Mouse (Mus musculus): ENCODE measurements around the gene Birc3.

Birc3 gene

GRCm38 (mm10) chr9:7871316-7872043 lies 1.5 kb downstream of the Birc3 start:
- in situ Hi-C loops (cut with MboI; ENCODE audit: low pct_unique_long_range_greater_than_20kb in 1 of 2, low sequenced_read_pairs in 2 of 2, unreplicated experiment in 1 of 2) = loop anchor here in 1 of 2 experiments (25.0 kb wide), 1 partner anchor 259 kb away; no protein-coding TSS in a partner anchor

DNA sequence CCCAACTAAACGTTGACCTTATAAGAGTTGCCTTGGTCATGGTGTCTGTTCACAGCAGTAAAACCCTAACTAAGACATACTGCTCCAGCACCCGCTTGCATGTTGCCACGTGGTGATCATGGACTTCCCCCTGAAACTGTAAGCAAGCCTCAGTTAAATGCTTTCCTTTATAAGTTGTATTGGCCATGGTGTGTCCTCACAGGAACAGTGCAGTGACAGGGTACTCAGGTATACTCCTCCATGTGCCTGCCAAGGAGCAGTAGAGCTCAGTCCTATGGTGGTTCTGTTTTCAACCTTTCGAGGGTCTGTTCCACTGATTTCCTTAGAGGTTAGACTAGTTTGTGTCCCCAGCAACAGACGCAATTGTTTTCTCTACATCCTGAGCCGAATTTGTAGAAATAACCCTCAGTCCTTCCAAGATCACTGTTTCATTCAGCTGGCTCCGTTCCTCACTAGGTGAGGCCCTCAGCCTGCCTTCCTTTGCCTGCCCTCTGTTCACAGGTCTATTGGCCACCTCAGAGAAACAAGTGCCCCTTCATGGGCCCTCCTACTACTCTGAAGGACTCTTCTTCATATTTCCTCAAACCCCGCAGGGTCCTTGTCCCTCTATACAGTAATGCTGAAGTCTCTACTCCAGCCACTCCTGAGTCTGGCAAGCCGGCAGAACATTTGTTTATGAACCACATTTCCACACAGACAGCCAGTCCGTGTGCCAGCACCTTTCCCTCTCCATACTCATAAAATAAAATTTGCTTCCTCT lies 2.2 kb downstream of the Birc3 start:
- in situ Hi-C loops (cut with MboI; ENCODE audit: low pct_unique_long_range_greater_than_20kb in 1 of 2, low sequenced_read_pairs in 2 of 2, unreplicated experiment in 1 of 2) = loop anchor here in 1 of 2 experiments (25.0 kb wide), 1 partner anchor 258 kb away; no protein-coding TSS in a partner anchor

DNA sequence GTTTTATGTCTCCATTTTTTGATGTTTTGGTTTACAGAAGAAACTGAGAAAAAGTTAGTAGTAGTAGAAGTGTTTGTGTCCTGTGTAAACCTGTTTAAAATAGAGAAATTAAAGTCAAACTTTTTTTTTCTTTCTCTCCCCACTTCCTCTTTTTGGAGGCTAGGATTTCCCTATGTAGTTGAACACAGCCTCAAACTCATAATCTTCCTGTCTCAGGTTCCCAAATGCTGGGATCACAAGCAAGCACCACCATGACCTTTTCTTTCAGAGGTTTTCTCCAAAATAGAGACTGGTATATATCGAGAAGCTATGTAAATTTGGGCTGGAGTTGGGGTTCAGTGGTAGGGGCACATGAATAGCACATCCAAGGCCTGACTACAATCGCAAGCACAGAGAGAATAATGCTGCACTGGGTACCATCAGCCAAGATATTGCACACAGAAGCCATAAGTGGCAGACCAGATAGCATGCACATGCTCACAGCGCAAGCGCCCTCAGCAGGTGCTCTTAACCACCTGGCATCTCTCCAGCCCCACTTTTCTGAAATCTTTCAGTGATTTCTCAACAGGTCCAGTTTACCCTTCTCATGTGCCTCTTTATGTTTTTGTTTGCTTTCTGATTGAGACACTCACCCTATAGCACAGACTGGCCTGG lies 4.0 kb downstream of the Birc3 start:
- in situ Hi-C loops (cut with MboI; ENCODE audit: low pct_unique_long_range_greater_than_20kb in 1 of 2, low sequenced_read_pairs in 2 of 2, unreplicated experiment in 1 of 2) = loop anchor here in 1 of 2 experiments (25.0 kb wide), 1 partner anchor 257 kb away; no protein-coding TSS in a partner anchor

GRCm38 (mm10) chr9:7867981-7868380 lies 5.0 kb downstream of the Birc3 start:
- in situ Hi-C loops (cut with MboI; ENCODE audit: low pct_unique_long_range_greater_than_20kb in 1 of 2, low sequenced_read_pairs in 2 of 2, unreplicated experiment in 1 of 2) = loop anchor here in 1 of 2 experiments (25.0 kb wide), 1 partner anchor 256 kb away; no protein-coding TSS in a partner anchor

DNA sequence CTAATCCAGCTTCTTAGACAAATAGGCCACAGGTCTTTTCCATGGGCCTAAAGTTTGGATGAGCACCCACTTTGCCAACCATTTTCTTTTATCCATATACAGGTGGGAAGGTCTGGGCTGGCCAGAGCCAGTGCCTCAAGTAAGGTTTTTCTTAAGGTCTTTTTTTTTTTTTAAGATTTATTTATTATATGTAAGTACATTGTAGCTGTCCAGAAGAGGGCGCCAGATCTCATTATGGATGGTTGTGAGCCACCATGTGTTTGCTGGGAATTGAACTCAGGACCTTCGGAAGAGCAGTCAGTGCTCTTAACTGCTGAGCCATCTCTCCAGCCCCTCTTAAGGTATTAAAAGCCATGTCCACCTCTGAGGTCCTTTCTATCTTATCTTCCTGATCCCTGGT lies 6.0 kb downstream of the Birc3 start:
- in situ Hi-C loops (cut with MboI; ENCODE audit: low pct_unique_long_range_greater_than_20kb in 1 of 2, low sequenced_read_pairs in 2 of 2, unreplicated experiment in 1 of 2) = loop anchor here in 1 of 2 experiments (25.0 kb wide), 1 partner anchor 255 kb away; no protein-coding TSS in a partner anchor

DNA sequence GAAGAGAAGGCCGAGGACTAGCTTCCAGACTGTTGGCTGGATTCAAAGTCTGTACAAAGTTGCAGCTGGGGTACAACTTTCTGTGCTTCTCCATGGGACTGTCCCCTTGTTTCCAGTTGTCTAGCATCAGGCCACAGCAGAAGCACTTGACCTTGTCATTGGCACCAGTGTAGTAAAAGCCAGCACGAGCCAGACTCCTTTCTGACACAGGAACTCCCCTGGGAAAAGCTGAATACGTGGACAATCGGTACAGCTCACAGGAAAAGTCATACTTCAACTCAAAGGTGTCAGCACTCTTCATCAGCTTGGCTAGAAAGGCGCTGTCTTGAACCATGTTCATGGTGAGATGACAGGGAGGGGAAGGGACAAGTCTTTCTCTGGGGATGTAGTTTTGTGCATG lies 12.0 kb downstream of the Birc3 start:
- in situ Hi-C loops (cut with MboI; ENCODE audit: low pct_unique_long_range_greater_than_20kb in 1 of 2, low sequenced_read_pairs in 2 of 2, unreplicated experiment in 1 of 2) = loop anchor here in 1 of 2 experiments (25.0 kb wide), 1 partner anchor 249 kb away; no protein-coding TSS in a partner anchor

GRCm38 (mm10) chr9:7855912-7856311 lies 17.1 kb downstream of the Birc3 start:
- in situ Hi-C loops (cut with MboI; ENCODE audit: low pct_unique_long_range_greater_than_20kb in 1 of 2, low sequenced_read_pairs in 2 of 2, unreplicated experiment in 1 of 2) = loop anchor here (10.0 to 25.0 kb wide), 2 partner anchors 141 to 244 kb away; no protein-coding TSS in a partner anchor

DNA sequence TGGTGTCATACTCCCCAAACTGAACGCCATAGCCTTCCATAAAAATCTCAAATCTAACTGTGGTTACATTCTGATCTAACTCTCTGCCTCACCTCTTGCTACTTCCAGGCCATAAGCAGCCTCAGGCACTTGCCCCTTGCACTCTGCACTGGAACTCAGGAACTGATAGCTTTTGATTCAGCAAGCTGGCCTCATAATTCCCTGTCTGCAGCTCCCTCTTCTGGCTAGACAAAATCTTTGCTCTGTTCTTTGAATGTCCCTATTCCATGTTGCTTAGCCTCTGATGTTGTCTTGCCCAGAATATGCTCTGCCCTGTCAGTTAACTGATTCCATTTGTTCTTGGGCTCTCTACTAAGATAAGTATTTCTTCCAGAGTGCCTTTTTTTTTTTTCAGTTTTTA lies 17.6 kb downstream of the Birc3 start:
- in situ Hi-C loops (cut with MboI; ENCODE audit: low pct_unique_long_range_greater_than_20kb in 1 of 2, low sequenced_read_pairs in 2 of 2, unreplicated experiment in 1 of 2) = loop anchor here (10.0 to 25.0 kb wide), 2 partner anchors 141 to 243 kb away; no protein-coding TSS in a partner anchor

DNA sequence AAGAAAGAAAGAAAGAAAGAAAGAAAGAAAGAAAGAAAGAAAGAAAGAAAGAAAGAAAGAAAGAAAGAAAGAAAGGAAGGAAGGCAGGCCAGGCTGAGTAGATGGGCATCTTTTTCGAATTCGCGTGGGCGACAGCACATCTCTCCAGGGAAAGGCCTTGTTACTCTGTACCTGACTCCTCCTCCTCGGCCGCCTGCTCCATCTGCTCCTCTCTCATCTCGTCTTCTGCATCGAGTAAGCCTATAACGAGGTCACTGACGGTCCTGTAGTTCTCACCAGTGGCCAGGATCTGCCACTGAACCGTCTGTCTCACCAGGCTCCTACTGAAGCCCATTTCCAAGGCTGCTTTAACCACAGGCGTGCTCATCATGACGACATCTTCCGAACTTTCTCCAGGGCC lies 18.8 kb downstream of the Birc3 start:
- in situ Hi-C loops (cut with MboI; ENCODE audit: low pct_unique_long_range_greater_than_20kb in 1 of 2, low sequenced_read_pairs in 2 of 2, unreplicated experiment in 1 of 2) = loop anchor here (10.0 to 25.0 kb wide), 2 partner anchors 139 to 242 kb away; no protein-coding TSS in a partner anchor

DNA sequence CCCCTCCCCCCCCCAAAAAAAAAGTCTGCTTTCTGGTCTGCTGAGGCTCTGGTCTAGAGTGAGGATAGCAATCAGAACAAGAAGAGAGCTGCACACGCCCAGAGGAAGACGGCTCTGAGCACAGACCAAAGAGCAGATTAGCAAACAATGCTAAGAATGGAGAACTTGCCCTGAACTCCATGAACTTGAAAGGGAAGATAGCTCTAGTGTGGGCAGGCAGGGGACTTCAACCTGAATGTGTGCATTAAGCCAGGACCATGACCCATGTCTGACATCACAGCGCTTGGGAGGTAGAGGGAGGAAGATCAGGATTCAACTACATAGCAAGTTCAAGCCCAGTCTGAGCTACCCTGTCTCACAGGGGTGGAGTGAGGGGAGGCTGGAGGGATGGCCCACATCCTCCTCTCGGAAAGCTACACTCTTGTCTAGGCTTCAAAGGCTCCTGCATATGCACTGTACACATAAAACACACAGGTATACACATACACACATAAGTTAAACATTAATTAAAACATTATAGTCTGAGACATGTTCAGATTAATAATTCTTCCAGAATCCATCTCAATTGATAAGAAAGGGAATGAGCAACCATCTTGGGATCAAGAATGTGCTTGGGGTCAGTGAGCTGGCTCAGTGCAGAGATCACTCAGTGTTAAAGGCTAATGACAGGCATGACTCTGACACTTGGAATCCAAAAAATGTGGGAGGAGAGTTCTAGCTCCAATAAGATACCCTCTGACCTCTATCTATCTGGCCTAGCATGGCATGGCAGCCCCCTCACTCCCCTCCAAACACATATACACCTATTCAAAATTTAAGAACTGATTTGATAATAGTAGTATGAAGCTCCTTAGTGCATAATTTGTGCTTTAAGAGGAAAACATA lies 20.4 kb downstream of the Birc3 start:
- in situ Hi-C loops (cut with MboI; ENCODE audit: low pct_unique_long_range_greater_than_20kb in 1 of 2, low sequenced_read_pairs in 2 of 2, unreplicated experiment in 1 of 2) = loop anchor here (10.0 to 25.0 kb wide), 2 partner anchors 138 to 240 kb away; no protein-coding TSS in a partner anchor

DNA sequence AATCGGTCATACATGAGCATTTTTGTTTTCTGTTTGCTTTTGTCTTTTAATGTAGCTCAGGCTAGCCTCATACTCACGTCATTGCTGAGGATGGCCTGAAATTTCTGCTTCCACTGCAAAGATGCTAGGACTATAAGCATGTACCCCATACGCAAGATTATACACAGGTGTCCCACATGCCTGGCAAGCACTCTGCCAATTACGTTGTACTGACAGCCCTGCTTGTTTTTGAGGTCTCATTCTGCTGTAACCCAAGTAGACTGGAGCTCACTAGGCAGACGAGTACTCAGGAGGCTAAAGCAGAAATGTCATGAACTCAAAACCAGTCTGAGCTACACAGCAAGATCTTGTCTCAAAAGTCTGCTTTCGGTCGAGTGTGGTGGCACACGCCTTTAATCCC lies 21.1 kb downstream of the Birc3 start:
- in situ Hi-C loops (cut with MboI; ENCODE audit: low pct_unique_long_range_greater_than_20kb in 1 of 2, low sequenced_read_pairs in 2 of 2, unreplicated experiment in 1 of 2) = loop anchor here (10.0 to 25.0 kb wide), 2 partner anchors 137 to 240 kb away; no protein-coding TSS in a partner anchor

DNA sequence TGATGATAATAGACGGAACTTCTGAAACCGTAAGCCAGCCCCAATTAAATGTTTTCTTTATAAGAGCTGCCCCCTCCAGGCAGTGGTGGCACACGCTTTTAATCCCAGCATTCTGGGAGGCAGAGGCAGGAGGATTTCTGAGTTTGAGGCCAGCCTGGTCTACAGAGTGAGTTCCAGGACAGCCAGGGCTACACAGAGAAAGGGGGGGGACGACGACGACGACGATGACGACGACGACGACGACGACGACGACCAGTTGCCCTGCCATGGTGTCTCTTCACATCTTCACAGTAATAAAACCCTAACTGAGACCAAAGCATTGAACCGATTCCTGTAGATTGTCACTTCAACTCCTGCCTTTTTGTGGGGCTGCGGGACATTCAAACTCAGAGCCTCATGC lies 24.8 kb downstream of the Birc3 start:
- in situ Hi-C loops (cut with MboI; ENCODE audit: low pct_unique_long_range_greater_than_20kb in 1 of 2, low sequenced_read_pairs in 2 of 2, unreplicated experiment in 1 of 2) = no loop called here

GRCm38 (mm10) chr9:7846667-7847199 lies 26.3 kb downstream of the Birc3 start:
- in situ Hi-C loops (cut with MboI; ENCODE audit: low pct_unique_long_range_greater_than_20kb in 1 of 2, low sequenced_read_pairs in 2 of 2, unreplicated experiment in 1 of 2) = no loop called here

- in situ Hi-C loops (cut with MboI; ENCODE audit: low pct_unique_long_range_greater_than_20kb in 1 of 2, low sequenced_read_pairs in 2 of 2, unreplicated experiment in 1 of 2) = no loop called here
These were observed 27.6 kb downstream of the Birc3 start for GRCm38 (mm10) chr9:7845216-7845895.

DNA sequence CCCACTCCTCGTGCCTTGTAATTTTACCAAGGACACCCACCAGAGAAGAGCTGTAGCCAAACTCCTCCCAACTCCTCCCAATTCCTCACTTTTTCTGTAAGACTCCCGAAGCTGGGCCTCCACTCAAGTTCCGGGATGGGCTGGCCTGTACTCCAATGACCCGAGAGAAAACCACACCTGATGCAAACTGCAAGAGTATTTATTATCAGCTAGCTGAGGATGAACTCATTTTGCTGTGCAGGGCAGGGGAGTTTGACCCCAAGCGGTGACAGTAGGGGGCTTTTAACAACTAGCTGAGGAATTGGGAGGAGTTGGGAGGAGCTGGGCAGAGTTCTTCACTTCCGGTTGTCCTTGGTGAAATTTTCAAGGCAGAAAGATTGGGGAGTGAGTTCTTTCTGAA lies 31.8 kb downstream of the Birc3 start:
- in situ Hi-C loops (cut with MboI; ENCODE audit: low pct_unique_long_range_greater_than_20kb in 1 of 2, low sequenced_read_pairs in 2 of 2, unreplicated experiment in 1 of 2) = no loop called here

DNA sequence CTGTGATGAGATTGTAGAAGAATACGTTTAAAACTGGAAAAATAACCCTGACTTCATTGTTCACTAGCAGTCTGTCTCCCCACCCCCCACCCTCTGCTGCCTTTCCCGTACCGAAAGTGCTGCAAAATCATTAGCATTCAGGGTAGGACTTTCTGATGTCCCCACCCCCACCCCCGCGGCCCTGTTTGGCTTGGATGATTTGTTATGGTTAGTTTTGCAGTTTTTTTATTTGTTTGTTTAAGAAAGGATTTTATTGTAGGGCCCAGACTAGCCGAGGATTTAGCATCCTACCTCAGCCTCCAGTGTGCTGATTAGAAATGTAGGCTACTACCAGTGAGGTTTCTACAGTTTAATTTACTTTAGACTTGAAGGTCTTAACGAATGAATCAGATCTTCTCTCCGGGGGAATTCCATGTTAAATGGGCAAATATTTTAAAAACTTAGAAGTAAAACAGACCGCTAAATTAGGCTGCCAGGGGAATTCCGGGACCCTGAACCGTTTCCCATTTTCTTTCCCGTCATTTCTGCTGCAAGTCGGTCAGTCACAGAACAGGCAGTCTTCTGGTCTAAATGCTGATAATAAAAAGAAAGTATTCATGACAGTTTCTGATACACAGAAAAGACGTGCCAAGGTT lies 35.1 kb downstream of the Birc3 start:
- in situ Hi-C loops (cut with MboI; ENCODE audit: low pct_unique_long_range_greater_than_20kb in 1 of 2, low sequenced_read_pairs in 2 of 2, unreplicated experiment in 1 of 2) = no loop called here

All from mouse embryonic stem cell (cell line).